Mouse (Mus musculus) intestine, embryonic 16.5 days (tissue): ENCODE data around the gene Nfe2l1. TPM values are rescaled to one million over a fixed set of nuclear protein-coding genes. Genes with fewer than 3 reads are reported as not detected.
"Not testable (repeated sequence)": the region's sequence is repeated elsewhere in the genome, so short reads cannot be mapped to it uniquely, and the experiment has no call there.

ENCODE experiments used
- ATAC-seq: fragments of 200-750 bp; cut with Nextera tagmentation; 2 replicates; pipeline ENCODE4 v1.8.0; 2017; ENCODE audit warnings: moderate TSS enrichment, moderate library complexity
- H3K27ac ChIP-seq: fragments of 300-500 bp; sonication (generic); 2 replicates; pipeline ENCODE4 v1.5.1; 2014; ENCODE audit warnings: mild to moderate bottlenecking, low read length
- H3K27me3 ChIP-seq: fragments of 300-500 bp; sonication (generic); replicated peaks from 2 replicates; pipeline ENCODE4 v1.6.1; 2014; ENCODE audit warnings: low read length, control low read depth, mixed read lengths; ENCODE audit not compliant: control insufficient read depth, insufficient read depth
- H3K36me3 ChIP-seq: fragments of 300-500 bp; sonication (generic); 2 replicates; pipeline ENCODE4 v1.6.1; 2014; ENCODE audit warnings: low read length, control low read depth; ENCODE audit not compliant: control insufficient read depth, insufficient read depth
- H3K4me1 ChIP-seq: fragments of 300-500 bp; sonication (generic); 2 replicates; pipeline ENCODE4 v1.6.1; 2014; ENCODE audit warnings: low read length, control low read depth, mixed read lengths; ENCODE audit not compliant: control insufficient read depth, insufficient read depth
- H3K4me2 ChIP-seq: fragments of 300-500 bp; sonication (generic); 2 replicates; pipeline ENCODE4 v1.6.1; 2014; ENCODE audit warnings: low read depth, low read length, control low read depth
- H3K4me3 ChIP-seq: fragments of 300-500 bp; sonication (generic); 2 replicates; pipeline ENCODE4 v1.5.1; 2014; ENCODE audit warnings: mild to moderate bottlenecking, low read length
- H3K9ac ChIP-seq: fragments of 300-500 bp; sonication (generic); 2 replicates; pipeline ENCODE4 v1.6.1; 2014; ENCODE audit warnings: low read depth, low read length
- H3K9me3 ChIP-seq: fragments of 300-500 bp; sonication (generic); 2 replicates; pipeline ENCODE4 v1.6.1; 2016; ENCODE audit warnings: low read length, control low read depth; ENCODE audit not compliant: control insufficient read depth
- WGBS: fragments of 180-500 bp; shearing (Covaris S2); extraction: QIAGEN DNeasy Blood & Tissue Kit; methylation state at CpG from one replicate; pipeline ENCODE4 v1.1.7; 2014; 5-methylcytosine and 5-hydroxymethylcytosine counted together
- polyA plus RNA-seq: library from polyadenylated mRNA; unstranded; fragments of >200 nt; fragmentation: Nextera tagmentation; extraction: Ambion mirVana; gene quantifications from 2 replicates; pipeline ENCODE4 v1.2.1, GENCODE M21; 2015

The Nfe2l1 gene
- polyA plus RNA-seq, 1 experiment from 2014 or later = 52.5 TPM

GRCm38 (mm10) chr11:96816979-96817378 lies 12.8 kb downstream of the Nfe2l1 start:
- H3K36me3 ChIP-seq = peaks cover 29% of the 10 kb centered on the region
- H3K9ac ChIP-seq = no peak overlapping the region
- H3K4me2 ChIP-seq = no peak overlapping the region
- no peak for ATAC-seq
- WGBS = 76% methylated on average over 5 of the region's 5 CpGs
- H3K27me3 ChIP-seq = no peaks in the 10 kb centered on the region
- no peak overlapping the region for H3K4me3 ChIP-seq
- no peak overlapping the region for H3K27ac ChIP-seq
- no peaks in the 10 kb centered on the region for H3K9me3 ChIP-seq
- no peaks in the 10 kb centered on the region for H3K4me1 ChIP-seq

DNA sequence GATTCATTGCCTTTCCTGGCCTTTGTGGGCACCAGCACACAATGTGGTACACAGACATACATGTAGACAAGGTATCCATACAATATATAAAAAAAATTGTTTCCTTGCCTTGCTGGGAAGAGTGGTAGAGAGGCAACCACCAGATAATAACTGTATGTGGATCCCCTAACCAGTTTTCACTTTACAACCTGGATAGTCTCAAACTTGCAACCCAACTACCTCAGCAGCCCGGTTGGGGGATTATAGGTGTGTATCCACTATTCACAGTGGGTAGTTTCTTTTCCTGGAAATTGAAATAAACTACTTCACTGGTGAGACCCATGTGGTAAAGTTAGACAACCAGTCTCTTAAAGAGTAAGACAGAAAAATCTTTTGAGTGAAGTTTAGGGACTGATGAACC lies 13.3 kb downstream of the Nfe2l1 start:
- peaks cover 28% of the 10 kb centered on the region for H3K36me3 ChIP-seq

DNA sequence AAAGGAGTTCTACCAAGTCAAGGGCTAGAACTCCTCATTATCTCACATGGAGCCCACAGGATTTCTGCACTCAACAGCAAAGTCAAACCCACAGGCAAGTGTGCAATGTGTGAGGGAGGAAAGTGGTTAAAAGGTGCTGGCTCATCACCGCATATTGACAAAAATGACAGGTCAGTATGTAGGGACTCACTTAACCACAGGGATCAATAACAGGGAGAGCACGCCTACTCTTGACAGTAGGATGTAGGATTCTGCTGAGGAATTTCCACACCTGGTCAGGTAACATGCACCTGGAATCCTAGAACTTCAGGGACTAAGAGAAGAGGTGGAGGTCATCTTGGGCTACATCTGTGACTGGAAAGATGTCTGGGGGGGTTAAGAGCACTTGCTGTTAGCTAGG lies 13.9 kb downstream of the Nfe2l1 start:
- no peak overlapping the region for H3K4me3 ChIP-seq
- no peaks in the 10 kb centered on the region for H3K9me3 ChIP-seq
- no peak for ATAC-seq
- no peak overlapping the region for H3K9ac ChIP-seq
- no peaks in the 10 kb centered on the region for H3K27me3 ChIP-seq
- H3K36me3 ChIP-seq = peaks cover 23% of the 10 kb centered on the region
- H3K27ac ChIP-seq = no peak overlapping the region
- no peaks in the 10 kb centered on the region for H3K4me1 ChIP-seq
- 99% methylated on average over 2 of the region's 2 CpGs for WGBS
- H3K4me2 ChIP-seq = no peak overlapping the region

More for the DNA sequence above, 13.3 kb downstream of the Nfe2l1 start:
- Histone ChIP-seq H3K9me3 (no peaks in the 10 kb centered on the region), H3K9ac (no peak overlapping the region), H3K27ac (no peak overlapping the region), H3K27me3 (no peaks in the 10 kb centered on the region), H3K4me2 (no peak overlapping the region), H3K4me1 (no peaks in the 10 kb centered on the region), H3K4me3 (no peak overlapping the region)
- no peak for ATAC-seq
- 86% methylated on average over 1 of the region's 1 CpGs for WGBS

- peaks cover 20% of the 10 kb centered on the region for H3K36me3 ChIP-seq
- no peak overlapping the region for H3K27ac ChIP-seq
- no peak overlapping the region for H3K9ac ChIP-seq
- ATAC-seq = no peak
- H3K9me3 ChIP-seq = no peaks in the 10 kb centered on the region
- no peak overlapping the region for H3K4me3 ChIP-seq
- no peaks in the 10 kb centered on the region for H3K27me3 ChIP-seq
- H3K4me1 ChIP-seq = no peaks in the 10 kb centered on the region
- H3K4me2 ChIP-seq = no peak overlapping the region
- WGBS = 75% methylated on average over 2 of the region's 2 CpGs
Measured at GRCm38 (mm10) chr11:96814443-96814842, 15.3 kb downstream of the Nfe2l1 start.

GRCm38 (mm10) chr11:96813920-96814319 lies 15.8 kb downstream of the Nfe2l1 start:
- ATAC-seq = no peak
- no peak overlapping the region for H3K4me2 ChIP-seq
- H3K27ac ChIP-seq = no peak overlapping the region
- WGBS = 90% methylated on average over 5 of the region's 5 CpGs
- H3K4me1 ChIP-seq = no peaks in the 10 kb centered on the region
- H3K4me3 ChIP-seq = no peak overlapping the region
- peaks cover 19% of the 10 kb centered on the region for H3K36me3 ChIP-seq
- no peak overlapping the region for H3K9ac ChIP-seq
- no peaks in the 10 kb centered on the region for H3K27me3 ChIP-seq
- no peaks in the 10 kb centered on the region for H3K9me3 ChIP-seq

GRCm38 (mm10) chr11:96813455-96813854 lies 16.3 kb downstream of the Nfe2l1 start:
- no peak overlapping the region for H3K4me3 ChIP-seq
- no peak overlapping the region for H3K4me2 ChIP-seq
- H3K4me1 ChIP-seq = no peaks in the 10 kb centered on the region
- H3K27me3 ChIP-seq = no peaks in the 10 kb centered on the region
- 86% methylated on average over 4 of the region's 4 CpGs for WGBS
- H3K9ac ChIP-seq = no peak overlapping the region
- no peak overlapping the region for H3K27ac ChIP-seq
- H3K36me3 ChIP-seq = peaks cover 22% of the 10 kb centered on the region
- no peaks in the 10 kb centered on the region for H3K9me3 ChIP-seq
- ATAC-seq = no peak

DNA sequence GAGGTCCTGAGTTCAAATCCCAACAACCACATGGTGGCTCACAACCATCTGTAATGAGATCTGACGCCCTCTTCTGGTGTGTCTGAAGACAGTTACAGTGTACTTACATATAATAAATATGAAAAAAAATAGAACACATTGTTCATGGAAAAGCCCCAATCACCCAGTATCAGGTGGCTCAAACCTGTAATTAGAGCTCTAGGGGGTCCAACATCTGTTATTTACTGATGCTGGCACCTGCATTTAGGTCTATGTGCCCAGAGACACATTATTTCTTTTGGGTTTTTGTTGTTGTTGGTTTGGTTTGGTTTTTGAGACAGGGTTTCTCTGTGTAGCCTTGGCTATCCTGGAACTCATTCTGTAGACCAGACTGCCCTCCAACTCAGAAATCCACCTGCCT lies 18.6 kb downstream of the Nfe2l1 start:
- ATAC-seq, H3K4me2 ChIP-seq, H3K4me3 ChIP-seq, H3K27ac ChIP-seq, H3K4me1 ChIP-seq, H3K27me3 ChIP-seq, H3K9me3 ChIP-seq, H3K9ac ChIP-seq: not testable (repeated sequence)
- peaks cover 25% of the 10 kb centered on the region for H3K36me3 ChIP-seq
- 87% methylated on average over 1 of the region's 1 CpGs for WGBS

GRCm38 (mm10) chr11:96809562-96810235 lies 20.1 kb downstream of the Nfe2l1 start:
- ATAC-seq = no peak
- Histone ChIP-seq H3K9ac (no peak overlapping the region), H3K4me2 (no peak overlapping the region), H3K4me3 (no peak overlapping the region), H3K36me3 (peaks cover 19% of the 10 kb centered on the region), H3K4me1 (no peaks in the 10 kb centered on the region), H3K9me3 (no peaks in the 10 kb centered on the region), H3K27ac (no peak overlapping the region), H3K27me3 (no peaks in the 10 kb centered on the region)
- 85% methylated on average over 6 of the region's 6 CpGs for whole genome bisulfite sequencing

GRCm38 (mm10) chr11:96808066-96808465 lies 21.7 kb downstream of the Nfe2l1 start:
- Histone ChIP-seq H3K27ac (no peak overlapping the region), H3K4me2 (no peak overlapping the region), H3K4me3 (no peak overlapping the region), H3K4me1 (no peaks in the 10 kb centered on the region), H3K36me3 (peaks cover 26% of the 10 kb centered on the region), H3K9ac (no peak overlapping the region), H3K9me3 (no peaks in the 10 kb centered on the region), H3K27me3 (no peaks in the 10 kb centered on the region)
- ATAC-seq = no peak
- 51% methylated on average over 1 of the region's 1 CpGs for WGBS

DNA sequence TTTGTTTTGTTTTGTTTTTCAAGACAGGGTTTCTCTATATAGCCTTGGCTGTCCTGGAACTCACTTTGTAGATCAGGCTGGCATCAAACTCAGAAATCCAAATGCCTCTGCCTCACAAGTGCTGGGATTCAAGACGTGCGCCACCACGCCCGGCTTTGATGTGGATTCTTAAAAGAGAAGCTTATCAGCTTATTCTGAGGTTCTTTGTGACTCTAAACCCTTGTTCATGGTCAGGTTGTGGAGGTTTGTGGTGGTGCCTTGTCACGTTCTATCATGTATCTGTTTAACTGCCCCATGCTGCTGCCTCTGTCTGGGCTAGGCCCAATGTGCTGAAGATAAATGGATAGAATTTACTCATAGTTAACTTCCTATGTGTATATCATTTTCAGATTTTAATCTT lies 24.2 kb downstream of the Nfe2l1 start:
- WGBS = 88% methylated on average over 5 of the region's 5 CpGs
- Histone ChIP-seq H3K27ac (no peak overlapping the region), H3K9me3 (no peaks in the 10 kb centered on the region), H3K4me2 (no peak overlapping the region), H3K4me1 (no peaks in the 10 kb centered on the region), H3K4me3 (no peak overlapping the region), H3K9ac (no peak overlapping the region), H3K27me3 (no peaks in the 10 kb centered on the region), H3K36me3 (peaks cover 28% of the 10 kb centered on the region)
- no peak for ATAC-seq
